Mouse (Mus musculus): Measurements from ENCODE around the gene Vmn2r6. TPM values are rescaled to one million over a fixed set of nuclear protein-coding genes. Genes with fewer than 3 reads are reported as not detected.
"Not testable (repeated sequence)": the region's sequence is repeated elsewhere in the genome, so short reads cannot be mapped to it uniquely, and the experiment has no call there.

Gene Vmn2r6
- not detected for total RNA-seq (2021)

DNA sequence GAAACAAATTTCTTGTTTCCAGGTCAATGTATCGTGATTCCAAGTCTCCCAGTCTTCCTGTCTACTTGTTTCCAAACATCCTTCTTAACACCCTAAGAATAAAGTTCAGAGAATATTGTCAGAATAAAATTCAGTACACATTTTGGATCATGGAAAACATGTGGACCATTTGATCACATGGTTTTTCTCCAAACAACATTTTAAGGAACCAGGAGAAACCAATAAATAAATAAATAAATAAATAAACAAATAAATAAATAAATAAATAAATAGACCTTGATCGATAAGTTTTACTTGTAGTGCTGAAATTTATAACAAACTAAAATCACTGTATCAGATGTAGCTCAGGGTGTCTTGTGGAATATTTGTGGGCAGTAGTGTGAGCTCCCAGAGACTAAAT, at the start of gene Vmn2r6:
Gene Vmn2r6, minus strand, starts transcription at position 101 of the 400 bp plus-strand sequence.
- intact Hi-C loops (cut with DNase I); DNase-seq: not testable (repeated sequence)

DNA sequence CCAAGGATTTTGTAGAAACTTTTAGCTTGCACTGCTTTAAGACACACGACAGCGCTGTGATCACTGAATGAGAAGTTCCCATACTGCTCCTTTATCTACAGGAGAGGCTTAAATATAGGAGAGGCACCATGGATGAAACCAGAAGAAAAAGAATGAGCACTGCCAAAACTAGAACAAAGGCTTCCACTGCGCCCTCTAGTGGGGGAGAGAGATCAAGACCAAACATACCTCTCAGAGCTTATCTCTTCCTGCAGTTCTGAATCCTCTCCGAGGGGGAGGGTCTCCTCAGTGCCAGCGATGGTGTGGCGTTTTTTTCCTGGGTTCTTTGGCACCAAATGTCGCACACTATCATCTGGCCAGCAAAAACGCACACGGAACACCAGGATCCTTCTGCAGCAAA, 22.0 kb upstream of the Vmn2r6 start:
- intact Hi-C loops (cut with DNase I), result no loop called here
- peak; percentile 18 for DNase-seq

DNA sequence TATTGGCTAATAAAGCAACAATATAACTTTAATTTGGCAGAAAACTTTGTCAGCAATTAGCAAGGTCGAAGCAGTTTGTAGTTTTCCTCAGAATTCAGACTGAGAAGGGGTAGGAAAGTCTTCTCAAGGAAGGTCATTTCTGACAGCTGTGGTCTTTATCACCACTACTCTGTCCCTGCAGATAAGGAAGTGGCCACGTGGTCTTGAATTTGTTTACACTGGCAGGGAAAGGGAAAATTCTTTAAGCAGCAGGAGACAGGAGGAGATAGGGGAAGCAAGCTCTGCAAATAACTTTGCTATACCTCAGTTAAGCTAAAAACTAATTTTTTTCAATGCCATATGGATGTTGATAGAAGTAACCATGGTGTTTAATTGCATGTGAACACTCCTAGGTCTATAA, 3.2 kb upstream of the Vmn2r6 start:
- DNase-seq; intact Hi-C loops (cut with DNase I): not testable (repeated sequence)

DNA sequence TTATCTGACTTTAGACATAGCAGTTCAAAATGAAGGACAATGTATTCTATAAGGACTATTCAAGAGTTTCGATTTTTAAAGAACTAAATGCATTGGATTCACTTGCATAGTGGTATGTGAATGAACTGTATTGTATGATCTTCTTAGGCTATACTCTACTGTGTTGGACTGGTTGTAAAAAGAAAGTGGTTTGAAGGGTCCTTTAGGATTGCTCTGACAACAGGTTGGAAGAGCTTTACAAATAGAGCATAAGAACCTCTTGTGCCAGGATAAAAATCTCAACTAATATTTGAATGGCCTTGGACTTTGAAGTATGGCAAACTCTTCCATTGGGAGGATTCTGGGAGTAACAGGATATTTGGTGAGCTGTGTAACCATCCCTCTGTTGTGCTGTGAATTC, 42.0 kb downstream of the Vmn2r6 start:
- DNase-seq; intact Hi-C loops (cut with DNase I): not testable (repeated sequence)

DNA sequence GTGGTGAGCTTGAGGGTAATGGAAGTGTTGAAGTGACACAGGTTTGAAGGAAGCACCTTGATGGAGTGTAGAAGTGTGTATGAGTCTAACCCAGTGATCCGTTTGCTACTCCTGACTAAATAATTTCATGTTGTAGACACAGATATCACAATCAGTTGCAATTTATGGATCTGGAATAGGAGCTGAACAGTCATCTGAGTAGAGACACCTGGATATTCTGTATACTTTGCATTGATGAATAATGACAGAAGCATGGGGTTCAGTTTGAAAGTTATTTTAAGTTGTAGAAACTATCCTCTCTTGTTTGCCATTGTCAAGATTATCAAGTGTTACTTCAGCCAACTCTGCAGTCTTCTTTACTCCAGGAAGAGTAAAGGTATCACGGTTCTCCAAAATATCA, 55.9 kb downstream of the Vmn2r6 start, which contains the start of gene Vmn2r5:
Gene Vmn2r5, minus strand, starts transcription at position 101 of the 400 bp plus-strand sequence.
- DNase-seq, result not testable (repeated sequence)

More for the DNA sequence above, 55.9 kb downstream of the Vmn2r6 start, which contains the start of gene Vmn2r5:
- intact Hi-C loops (cut with DNase I), result not testable (repeated sequence)

Other genes starting within 250 kb of the Vmn2r6 start
- not detected for gene Vmn2r4, start 150.5 kb downstream of the Vmn2r6 start, total RNA-seq (2021)
- gene Vmn2r5, start 56.0 kb downstream of the Vmn2r6 start, total RNA-seq (2021), result not detected